Mouse (Mus musculus) ovary, postnatal 14 days (tissue): ENCODE data around the gene Adi1.
A peak's percentile ranks its signal among the peaks of the same experiment; 100 is the strongest.

Experiments
- DNase-seq: peaks from one replicate; pipeline ENCODE4 v3.0.0; 2022; ENCODE audit warnings: low spot score

Gene Adi1

DNA sequence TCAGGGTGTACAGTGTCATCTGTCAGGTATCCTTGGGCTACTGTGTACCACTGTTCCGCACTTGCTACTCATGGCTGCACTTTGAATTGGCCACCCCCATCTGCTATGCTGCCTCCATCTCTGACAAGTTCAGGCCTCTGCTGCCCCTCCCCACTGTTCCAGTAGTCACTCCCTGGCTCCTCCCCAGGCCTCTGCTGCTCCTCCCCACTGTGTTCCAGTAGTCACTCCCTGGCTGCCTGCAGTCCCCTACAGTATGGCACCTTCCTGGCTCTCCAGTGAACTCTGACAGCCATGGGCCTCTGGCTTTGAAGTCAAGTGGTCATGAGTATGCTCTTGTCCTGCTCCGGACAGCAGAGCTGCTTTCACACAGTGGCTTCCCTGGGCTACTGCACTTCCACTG lies 19.2 kb downstream of the Adi1 start:
- DNase-seq, result no peak

DNA sequence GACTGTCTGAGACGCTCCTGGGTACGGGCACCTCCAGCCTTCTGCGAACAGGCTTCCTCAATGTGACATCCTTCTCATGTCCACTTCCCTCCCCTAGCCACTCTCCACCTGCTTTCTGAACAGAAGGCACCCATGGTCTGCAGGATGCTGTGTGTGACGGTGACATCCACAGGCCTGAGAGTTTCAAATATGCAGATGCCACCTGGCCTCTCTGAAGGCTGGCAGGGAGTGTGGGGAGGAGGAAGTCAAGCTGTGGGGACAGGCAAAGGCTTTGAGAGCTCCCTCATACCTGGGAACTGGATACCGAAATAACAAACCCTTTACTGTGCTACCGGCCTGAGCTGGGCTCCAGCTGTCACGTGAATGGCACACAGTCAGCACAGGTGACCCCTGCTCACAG lies 19.7 kb downstream of the Adi1 start:
- no peak for DNase-seq

DNA sequence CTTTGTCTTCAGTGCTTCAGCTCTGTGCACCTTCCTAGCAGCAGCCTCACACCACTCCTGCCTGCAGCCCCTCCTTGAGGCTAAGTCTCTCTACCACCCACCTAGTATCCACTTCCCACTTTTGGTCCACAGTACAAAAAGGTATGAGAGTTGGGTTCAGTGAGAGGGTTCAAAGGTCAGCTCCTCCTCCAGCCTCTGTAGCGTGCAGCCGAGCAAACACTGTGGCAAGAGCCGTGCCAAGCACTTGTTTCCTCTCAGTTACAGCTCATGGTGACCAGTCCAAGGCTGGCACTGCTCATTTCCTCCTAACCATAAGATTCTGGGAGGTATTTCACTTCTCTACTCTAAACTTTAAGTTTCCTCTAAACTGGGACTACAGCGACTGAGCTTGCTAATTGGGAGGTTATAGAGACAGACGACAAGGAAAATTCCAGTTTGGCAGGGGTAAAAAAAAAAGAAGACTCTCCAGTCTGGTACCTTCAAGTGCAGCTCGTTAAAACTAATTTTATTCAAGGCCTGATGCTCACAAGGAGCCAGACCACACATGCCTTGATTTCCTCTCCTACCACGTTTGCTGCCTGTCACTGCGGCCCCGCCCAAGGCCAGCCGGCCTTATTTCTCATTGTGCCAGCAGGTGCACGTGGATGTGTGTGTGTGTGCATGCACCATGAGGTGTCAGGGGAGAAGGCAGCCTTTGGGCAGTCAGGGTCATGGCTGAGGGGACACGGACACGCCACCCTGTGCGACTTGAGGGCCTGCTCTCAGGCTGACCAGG lies 23.0 kb downstream of the Adi1 start:
- no peak for DNase-seq

DNA sequence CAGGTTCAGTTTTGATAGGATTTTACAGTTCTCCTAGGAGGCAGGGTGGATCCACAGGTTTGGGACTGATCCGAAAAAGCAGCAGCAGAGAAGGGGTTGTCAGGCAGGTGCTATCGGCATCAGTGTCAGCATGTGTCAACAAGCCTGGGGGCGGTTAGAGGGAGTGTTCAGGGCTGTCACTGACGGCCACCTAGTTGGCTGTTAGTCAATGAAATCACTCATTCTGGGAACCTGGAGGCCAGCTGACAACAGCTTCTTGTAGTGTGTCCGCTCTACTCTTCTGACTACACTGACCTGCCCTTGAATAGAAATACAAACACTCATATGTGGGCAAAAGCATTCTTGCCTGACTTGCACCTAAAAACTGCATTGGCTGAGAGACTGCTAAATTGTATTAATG lies 24.1 kb downstream of the Adi1 start:
- no peak for DNase-seq

DNA sequence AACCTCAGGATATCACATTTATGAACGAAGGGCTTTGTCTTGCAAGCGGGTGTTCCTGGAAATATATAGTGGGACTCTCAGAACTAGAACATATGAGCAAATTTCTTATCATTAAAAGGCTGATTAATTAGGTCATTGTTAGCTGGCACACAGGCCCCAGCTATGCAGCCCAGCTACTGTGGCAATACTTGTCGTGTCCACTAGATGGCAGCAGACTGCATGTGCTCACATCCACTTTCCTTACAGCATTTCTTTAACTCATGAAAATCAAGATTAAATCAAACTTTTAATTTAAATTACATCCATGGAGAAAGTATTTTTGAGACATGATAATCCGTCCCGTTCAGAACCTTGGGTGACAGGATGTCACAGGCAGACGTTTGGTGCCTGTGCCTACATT lies 24.6 kb downstream of the Adi1 start:
- DNase-seq, result peak; percentile 77

DNA sequence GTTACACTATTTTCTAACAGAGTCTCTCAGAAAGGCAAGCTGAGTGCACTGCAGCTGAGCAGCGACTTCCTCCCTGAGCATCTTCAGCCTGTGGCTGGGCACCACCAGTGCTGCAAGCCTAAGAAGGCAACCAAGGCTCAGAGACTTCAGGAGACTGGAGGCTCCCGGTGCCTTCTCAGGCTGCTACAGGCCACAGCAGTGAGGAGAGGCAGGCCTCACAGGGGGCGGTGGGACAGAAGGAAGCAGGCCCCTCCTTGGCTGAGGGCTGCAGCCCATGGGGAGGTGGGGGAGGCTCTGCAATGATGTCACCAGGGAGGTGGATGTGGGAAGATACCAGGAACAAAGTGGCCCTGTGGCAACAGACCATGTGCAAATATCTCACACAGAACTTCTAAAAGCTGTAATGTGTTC lies 25.1 kb downstream of the Adi1 start:
- no peak for DNase-seq

DNA sequence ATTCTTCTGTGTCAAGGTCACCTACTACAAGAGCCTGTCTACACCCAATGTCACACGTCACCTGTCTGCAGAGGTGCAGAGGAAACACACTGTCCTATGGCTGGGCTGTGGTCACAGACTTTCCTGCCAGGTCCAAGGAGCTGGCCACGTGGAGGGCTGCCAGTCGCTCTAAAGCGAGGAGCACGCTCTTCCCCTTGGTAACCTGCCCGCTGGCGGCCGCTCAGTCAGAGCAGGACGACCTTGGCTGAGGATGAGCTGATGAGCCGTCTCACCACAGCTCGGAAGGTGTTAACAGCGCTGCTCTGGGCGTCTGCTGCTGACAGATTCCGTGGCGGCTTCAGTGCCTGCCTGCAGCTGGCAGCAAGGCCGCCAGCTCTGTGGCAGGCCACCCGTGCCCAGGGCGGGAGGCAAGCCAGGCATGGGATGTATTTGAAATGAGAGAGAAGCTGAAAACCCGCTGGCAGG lies 25.6 kb downstream of the Adi1 start:
- peak; percentile 38 for DNase-seq

DNA sequence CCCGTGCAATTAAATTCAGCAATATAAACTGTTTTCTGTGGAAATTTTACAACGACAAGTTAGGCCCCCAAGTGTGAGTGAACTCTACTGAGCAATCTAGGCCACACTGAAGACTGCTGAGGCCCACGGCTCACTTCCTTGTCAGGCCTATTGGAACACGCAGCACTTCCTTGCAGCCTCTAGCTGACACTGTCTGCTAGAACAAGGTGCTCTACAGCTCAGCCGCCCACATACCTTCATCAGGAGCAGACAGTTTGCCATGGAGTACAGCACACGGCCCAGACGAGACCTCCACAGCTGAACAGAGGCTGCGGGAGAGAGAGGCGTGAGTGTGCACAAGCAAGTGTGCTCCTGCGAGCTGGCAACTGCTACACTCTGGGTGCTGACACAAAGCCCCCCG lies 26.3 kb downstream of the Adi1 start:
- no peak for DNase-seq

DNA sequence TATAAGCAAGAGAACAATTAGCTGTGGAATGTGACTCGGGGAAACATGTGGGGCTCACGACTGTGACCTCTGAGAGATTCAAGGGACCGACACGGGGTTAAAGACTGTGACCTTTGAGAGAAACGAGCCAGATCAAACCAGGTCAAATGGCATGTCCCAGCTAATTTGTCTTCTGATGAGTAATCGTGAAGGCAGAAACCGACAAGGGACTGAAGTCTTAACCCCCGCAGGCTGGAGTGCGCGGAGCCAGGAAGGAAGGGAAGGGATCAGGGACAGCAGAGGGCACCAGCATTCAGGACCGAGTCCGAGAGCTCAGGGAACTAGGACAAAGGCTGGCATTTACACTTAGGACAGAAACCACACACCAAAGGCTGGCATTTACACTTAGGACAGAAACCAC lies 29.4 kb downstream of the Adi1 start:
- no peak for DNase-seq

DNA sequence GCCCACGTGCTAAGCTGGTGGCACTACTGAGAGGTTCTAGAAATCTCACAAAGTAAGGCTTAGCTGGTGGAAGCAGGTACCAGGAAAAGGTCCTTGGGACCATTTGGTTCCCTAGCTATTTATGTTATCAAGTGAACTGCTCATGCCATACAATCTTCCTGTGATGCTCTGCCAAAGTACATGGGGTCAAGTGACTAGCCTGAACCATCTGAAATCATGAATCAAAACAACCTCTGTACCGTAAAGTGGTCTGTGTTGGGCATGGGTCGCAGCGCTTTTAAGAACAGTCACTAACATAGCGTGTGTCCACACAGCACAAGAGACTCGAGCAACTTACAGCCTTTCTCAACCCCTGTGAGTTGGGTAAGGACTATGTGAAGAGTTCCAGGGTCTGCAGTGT lies 30.2 kb downstream of the Adi1 start:
- DNase-seq, result no peak

DNA sequence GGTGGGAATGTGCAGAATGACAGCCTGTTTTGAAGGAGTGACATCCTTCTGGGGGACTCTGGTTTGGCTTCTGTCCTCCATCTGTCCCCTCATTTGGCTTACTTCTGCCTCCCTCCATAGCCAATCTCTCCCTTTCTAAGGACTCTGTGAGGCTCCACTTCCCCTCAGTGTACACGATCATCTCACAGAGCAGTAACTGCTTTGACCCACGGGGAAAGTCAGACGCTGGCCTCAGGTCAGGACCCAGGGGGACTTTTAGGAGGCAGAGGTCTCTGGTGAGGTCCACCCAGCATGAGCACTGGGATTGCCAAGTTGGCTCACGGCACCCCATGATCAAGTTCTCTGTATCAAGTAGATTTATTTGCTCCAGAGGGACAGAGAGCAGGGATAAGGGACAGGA lies 33.1 kb downstream of the Adi1 start:
- DNase-seq, result no peak

DNA sequence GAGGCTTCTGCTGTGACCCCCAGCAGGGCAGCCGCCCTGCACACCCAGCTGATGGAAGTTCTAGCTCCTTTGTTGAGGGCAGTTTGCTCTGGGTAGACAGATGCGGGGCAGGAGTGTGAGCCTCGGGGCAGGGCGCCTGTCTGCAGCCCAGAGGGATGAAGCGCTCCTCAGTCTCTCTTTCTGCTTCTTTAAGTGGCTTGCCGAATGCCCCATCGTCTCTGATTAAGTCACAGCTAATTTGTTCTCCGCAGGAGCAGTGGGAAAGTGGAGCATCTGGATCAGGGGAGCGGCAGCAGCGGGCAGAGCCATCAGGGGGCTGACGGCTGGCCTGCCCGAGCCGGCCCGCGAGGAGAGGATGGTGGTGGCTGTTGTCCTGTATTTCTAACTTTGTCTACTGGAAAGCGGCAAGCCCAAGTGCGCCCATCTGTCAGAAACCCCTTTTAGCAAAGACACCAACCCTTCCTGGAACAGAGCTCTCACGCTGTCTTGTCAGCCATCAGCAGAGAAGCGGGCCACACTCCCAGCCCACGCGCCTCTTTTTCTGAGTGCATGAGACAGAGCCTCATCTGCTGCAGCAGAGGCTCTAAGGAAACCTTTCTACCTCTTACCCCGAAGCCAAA lies 35.6 kb downstream of the Adi1 start:
- DNase-seq, result no peak

DNA sequence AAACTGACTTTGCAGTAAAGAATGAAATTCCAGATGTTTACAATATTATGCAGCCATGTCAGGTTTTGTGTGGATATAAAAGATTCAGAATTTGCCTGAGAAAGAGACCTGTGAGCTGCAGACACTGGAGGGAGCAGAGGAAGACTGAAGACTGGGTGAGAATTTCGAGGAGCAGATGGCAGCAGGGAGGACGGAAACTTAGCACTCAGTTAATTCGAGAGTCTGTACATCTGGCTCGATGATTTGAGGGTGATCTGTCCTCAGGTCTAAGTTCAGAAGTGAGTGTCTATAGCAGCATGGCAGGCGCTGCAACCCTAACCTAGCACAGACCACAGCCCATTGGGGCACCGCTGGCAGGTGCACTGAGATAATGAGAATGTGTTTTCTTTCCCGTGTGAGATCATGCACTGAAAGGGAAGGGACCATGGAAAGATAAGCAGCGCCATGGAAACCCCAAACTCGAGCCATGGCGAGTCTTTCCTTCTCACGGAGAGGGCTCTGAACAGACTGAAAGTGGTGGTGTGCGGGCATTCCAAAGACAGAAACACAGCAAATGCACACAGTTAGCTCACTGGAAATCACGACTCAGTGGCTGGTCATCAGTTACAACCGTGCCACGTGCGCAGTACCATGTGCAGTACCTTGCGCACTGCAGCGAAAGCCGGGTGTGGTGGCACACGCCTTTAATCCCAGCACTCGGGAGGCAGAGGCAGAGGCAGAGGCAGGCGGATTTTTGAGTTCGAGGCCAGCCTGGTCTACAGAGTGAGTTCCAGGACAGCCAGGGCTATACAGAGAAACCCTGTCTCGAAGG lies 40.0 kb downstream of the Adi1 start:
- no peak for DNase-seq

DNA sequence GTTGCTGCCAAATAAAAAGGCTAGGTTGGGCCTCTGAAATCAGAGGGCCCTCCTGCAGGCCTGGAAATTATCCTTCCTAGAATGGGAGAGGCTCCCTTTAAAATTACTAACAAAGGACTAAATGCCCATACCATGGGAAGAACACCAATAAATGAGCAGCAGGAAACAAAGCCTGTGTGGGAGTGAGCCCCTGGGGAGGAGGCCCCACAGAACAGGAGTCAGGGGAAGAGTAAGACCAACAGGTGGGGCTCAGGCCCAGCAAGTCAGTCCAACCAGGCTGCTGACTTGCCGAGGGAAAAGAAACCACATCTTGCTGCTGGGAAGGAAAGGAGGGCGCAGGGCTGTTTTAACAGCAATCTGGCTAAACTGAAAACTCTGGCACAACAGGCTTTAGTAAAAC lies 42.0 kb downstream of the Adi1 start:
- DNase-seq, result no peak

DNA sequence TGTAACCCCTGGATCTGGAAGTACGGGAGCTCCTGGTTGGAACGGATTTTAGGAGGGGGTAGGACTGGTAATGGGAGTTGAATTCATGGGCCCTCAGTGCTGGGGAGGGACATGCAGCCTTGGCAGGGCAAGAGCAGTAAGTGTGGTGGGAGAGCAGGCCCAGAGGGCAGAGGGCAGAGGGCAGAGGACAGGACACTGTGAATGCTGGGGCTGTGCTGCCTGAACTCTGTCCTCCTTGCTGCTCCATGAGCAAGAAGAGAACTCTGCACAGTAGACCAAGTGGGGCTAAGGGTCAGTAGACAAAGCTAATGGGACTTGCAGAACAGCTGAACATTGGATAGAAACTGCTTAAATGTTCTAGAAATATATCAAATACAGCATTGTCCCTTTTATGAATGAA lies 43.1 kb downstream of the Adi1 start:
- no peak for DNase-seq

DNA sequence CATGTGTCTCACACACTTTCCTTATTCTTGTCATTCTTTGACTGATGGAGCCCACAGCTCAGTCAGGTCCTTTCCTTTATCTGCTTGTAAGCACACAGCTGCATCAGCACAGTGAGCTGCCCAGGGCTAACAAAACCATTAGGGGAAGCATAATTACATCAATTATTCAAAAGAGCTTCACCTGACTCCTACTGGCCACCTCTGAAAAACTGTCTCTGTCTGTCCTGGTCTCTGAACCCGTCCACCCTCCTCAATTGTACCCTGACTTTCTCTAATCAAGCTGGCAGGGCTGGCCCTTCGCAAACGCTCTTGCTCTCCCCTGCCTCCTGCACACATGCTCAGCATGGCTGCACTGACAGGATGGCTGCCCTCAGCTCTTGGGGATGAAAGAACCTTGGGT lies 49.3 kb downstream of the Adi1 start:
- no peak for DNase-seq

DNA sequence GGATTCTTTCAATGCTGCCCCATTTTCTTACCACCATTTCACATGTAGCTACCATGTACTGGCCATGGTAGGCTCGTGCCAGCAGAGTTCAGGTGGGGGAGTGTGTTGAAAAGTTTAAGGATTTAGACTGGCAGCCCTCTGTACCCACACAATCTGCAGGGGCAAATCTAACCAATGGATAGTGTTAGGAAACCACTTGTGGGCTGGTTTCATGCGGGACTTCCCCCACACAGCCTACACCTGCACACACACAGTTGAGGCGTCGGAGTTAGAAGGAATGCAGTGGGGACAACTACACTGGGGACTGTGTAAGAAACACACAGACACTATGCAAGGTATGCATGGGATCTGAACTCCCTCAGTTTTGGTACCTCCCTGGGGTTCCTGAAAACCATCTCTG lies 51.2 kb downstream of the Adi1 start:
- DNase-seq, result no peak

DNA sequence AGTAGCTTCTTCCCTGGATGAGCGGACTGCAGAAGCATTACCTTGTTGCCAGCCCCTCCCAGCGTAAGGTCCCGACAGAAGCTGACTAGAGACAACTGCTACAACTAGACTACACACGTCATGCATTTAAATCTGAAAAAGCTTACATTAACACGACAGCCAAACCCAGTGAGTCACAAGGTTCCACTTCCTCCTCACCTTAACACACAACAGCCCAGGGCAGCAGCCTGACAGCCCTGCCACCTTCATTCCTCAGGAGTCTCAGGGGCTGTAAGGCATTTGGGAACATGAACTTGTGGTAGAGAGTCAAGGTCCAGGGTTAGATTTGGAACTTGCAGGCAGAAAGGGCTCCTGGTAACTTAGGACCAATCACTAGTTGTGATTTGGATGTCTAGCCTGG lies 52.0 kb downstream of the Adi1 start:
- DNase-seq, result no peak
